9 mouse cellular contexts compared by ENCODE assay signal in the genomic region with DNA sequence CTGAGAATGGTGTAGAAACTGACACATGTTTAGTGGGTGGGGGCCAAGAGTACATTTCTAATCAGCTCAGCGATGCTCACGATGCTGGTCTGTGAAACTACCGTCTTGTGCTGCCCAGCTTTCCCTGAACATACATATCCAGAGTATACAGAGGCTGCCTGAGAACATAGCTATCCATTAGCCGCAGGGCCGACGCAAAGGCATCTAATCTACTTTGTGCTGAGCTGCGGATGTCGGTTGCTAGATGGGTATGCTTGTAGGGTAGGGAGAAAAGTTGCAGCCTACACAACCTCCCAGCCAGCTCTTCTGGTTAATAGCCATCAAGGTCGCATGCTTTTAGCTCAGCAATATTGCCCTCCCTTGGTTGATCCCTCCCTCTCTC. TPM values are rescaled to one million over a fixed set of nuclear protein-coding genes. Genes with fewer than 3 reads are reported as not detected.
A peak's percentile ranks its signal among the peaks of the same experiment; 100 is the strongest.
DNase-seq lines count a peak whose midpoint lies in the region; ATAC-seq and TF ChIP-seq lines count a peak whose summit lies in the region.
"Had no signal": no experiment of that assay in that cellular context is flagged by ENCODE, and none has a peak within 500 bp of the region (broad histone marks: within the 10 kb centered on the region; RNA-seq: fewer than 3 reads in every experiment).

No protein-coding gene starts in this region.

- no peak overlapping the region for H3K9ac ChIP-seq in heart, embryonic 13.5 days
- H3K9ac ChIP-seq in forebrain, embryonic 14.5 days (ENCODE audit: low read length) = no peak overlapping the region
- peak overlapping the region; percentile 46; the same call in 1 of the 2 replicates for H3K9ac ChIP-seq in midbrain, embryonic 12.5 days (replicated peaks)

- peaks cover 63% of the 10 kb centered on the region for H3K27me3 ChIP-seq in heart, embryonic 13.5 days (replicated peaks)
- H3K27me3 ChIP-seq in E14TG2a.4 (ENCODE audit: insufficient read depth, low read length) = peaks cover 69% of the 10 kb centered on the region
- peaks cover 13% of the 10 kb centered on the region for H3K27me3 ChIP-seq in forebrain, embryonic 14.5 days (replicated peaks; ENCODE audit: control insufficient read depth, insufficient read depth, low read length)
- H3K27me3 ChIP-seq in midbrain, embryonic 12.5 days = peaks cover 47% of the 10 kb centered on the region

- intact Hi-C loops in heart, postnatal 10 days (cut with DNase I) = loop anchor here (5.0 kb wide), 1 partner anchor 53 kb away; no protein-coding TSS in a partner anchor

- H3K4me1 ChIP-seq in heart, embryonic 13.5 days = peaks cover 19% of the 10 kb centered on the region
- H3K4me1 ChIP-seq in E14TG2a.4 (replicated peaks; ENCODE audit: low read depth, low read length) = peaks cover 13% of the 10 kb centered on the region
- 0 out of 2 replicates have a peak, but pooled peaks cover 2% of the 10 kb centered on the region for H3K4me1 ChIP-seq in forebrain, embryonic 14.5 days (ENCODE audit: control insufficient read depth, insufficient read depth, low read length)
- H3K4me1 ChIP-seq in midbrain, embryonic 12.5 days = peaks cover 13% of the 10 kb centered on the region

- no peak for DNase-seq in heart, postnatal 10 days
- no peak for DNase-seq in forebrain, embryonic 14.5 days (ENCODE audit: low spot score)
- no peak for DNase-seq in cerebellum, postnatal 4 days (ENCODE audit: low spot score in 2 of 2)
- DNase-seq in right cerebral cortex, adult 18-20 months = no peak
- DNase-seq in gastrocnemius, postnatal 10 days = no peak

- TF ChIP-seq CTCF in E14TG2a.4 (conservative IDR thresholded peaks at IDR 0.05; ENCODE audit: low read length) = no peak

- H3K4me3 ChIP-seq in heart, embryonic 13.5 days = peak overlapping the region; percentile 56
- 0 out of 2 replicates have a peak overlapping the region, but pooled peaks have one; percentile 76 for H3K4me3 ChIP-seq in E14TG2a.4 (replicated peaks; ENCODE audit: low read length)
- peak overlapping the region; percentile 40; the same call in 1 of the 2 replicates for H3K4me3 ChIP-seq in forebrain, embryonic 14.5 days (ENCODE audit: low read depth, low read length)
- peak overlapping the region; percentile 50 for H3K4me3 ChIP-seq in midbrain, embryonic 12.5 days

- H3K4me2 ChIP-seq in heart, embryonic 13.5 days = peak overlapping the region; percentile 94
- peak overlapping the region; percentile 94 for H3K4me2 ChIP-seq in forebrain, embryonic 14.5 days (ENCODE audit: low read length)
- peak overlapping the region; percentile 91 for H3K4me2 ChIP-seq in midbrain, embryonic 12.5 days (replicated peaks)

- no peaks in the 10 kb centered on the region for H3K36me3 ChIP-seq in heart, embryonic 13.5 days
- no peaks in the 10 kb centered on the region for H3K36me3 ChIP-seq in E14TG2a.4 (ENCODE audit: insufficient read depth, low read length)
- no peaks in the 10 kb centered on the region for H3K36me3 ChIP-seq in forebrain, embryonic 14.5 days (ENCODE audit: control insufficient read depth, insufficient read depth, low read length)
- no peaks in the 10 kb centered on the region for H3K36me3 ChIP-seq in midbrain, embryonic 12.5 days

- no peak for ATAC-seq in heart, embryonic 13.5 days (ENCODE audit: extremely low read depth, insufficient number of reproducible peaks, low FRiP score, low TSS enrichment)
- no peak; the same call in 1 of the 2 replicates for ATAC-seq in forebrain, embryonic 14.5 days
- ATAC-seq in midbrain, embryonic 12.5 days (ENCODE audit: low FRiP score, low read depth) = no peak; the same call in 1 of the 2 replicates

- H3K9me3 ChIP-seq in heart, embryonic 13.5 days = no peaks in the 10 kb centered on the region
- H3K9me3 ChIP-seq in E14TG2a.4 (ENCODE audit: low read length) = 0 out of 2 replicates have a peak, but pooled peaks cover 4% of the 10 kb centered on the region
- no peaks in the 10 kb centered on the region for H3K9me3 ChIP-seq in forebrain, embryonic 14.5 days (replicated peaks; ENCODE audit: control insufficient read depth, low read length)
- H3K9me3 ChIP-seq in midbrain, embryonic 12.5 days = no peaks in the 10 kb centered on the region

- peak overlapping the region; percentile 49; the same call in 1 of the 2 replicates for H3K27ac ChIP-seq in heart, embryonic 13.5 days (replicated peaks)
- no peak overlapping the region for H3K27ac ChIP-seq in forebrain, embryonic 14.5 days (ENCODE audit: low read depth, low read length)
- no peak overlapping the region for H3K27ac ChIP-seq in midbrain, embryonic 12.5 days (replicated peaks)

- whole genome bisulfite sequencing in heart, embryonic 13.5 days = 43% methylated on average over 9 of the region's 9 CpGs
- 62% methylated on average over 9 of the region's 9 CpGs for WGBS in forebrain, embryonic 14.5 days
- 57% methylated on average over 9 of the region's 9 CpGs for WGBS in midbrain, embryonic 12.5 days

RNA-seq across cellular contexts. Expression of a gene that starts 0.7 kb away (rescaled TPM):
- polyA plus RNA-seq in heart, embryonic 13.5 days (2015; fragmentation: Nextera tagmentation; extraction: Ambion mirVana) = 7.2 and 8.4 TPM in 2 replicates
- 10 to 100 TPM; 16.2 to 17.4 TPM for total RNA-seq in heart, postnatal 10 days (2021)
- 2.6 TPM in 2 replicates for polyA plus RNA-seq in forebrain, embryonic 14.5 days (2014; fragmentation: Nextera tagmentation; extraction: Ambion mirVana)
- polyA plus RNA-seq in midbrain, embryonic 12.5 days (2016; fragmentation: Nextera tagmentation; extraction: Ambion mirVana) = 1.7 and 2.3 TPM in 2 replicates
- 1 to 10 TPM; 3.4 to 4.5 TPM for total RNA-seq in gastrocnemius, postnatal 10 days (2021)
- total RNA-seq: monocyte, adult 5-6 weeks had no signal
